Mouse (Mus musculus): ENCODE data around the gene Raver1.
"Not testable (repeated sequence)": the region's sequence is repeated elsewhere in the genome, so short reads cannot be mapped to it uniquely, and the experiment has no call there.

Raver1 gene

GRCm38 (mm10) chr9:21073044-21073840 lies 18.6 kb downstream of the Raver1 start, which contains the start of the genes Gm49373 and Fdx1l:
TSS of gene Gm49373 (minus strand) at chr9:21073096.
TSS of gene Fdx1l (minus strand) at chr9:21073614.
- peak within 1 kb of the TSS; percentile 98 for H3K4me3 ChIP-seq (replicated peaks; ENCODE audit: low read length)
- peaks cover 80% of the 10 kb centered on the region for H3K36me3 ChIP-seq (ENCODE audit: insufficient read depth, low read length)
- no peaks in the 10 kb centered on the region for H3K9me3 ChIP-seq (ENCODE audit: low read length)
- TF ChIP-seq NANOG (IDR thresholded peaks at IDR 0.05; ENCODE audit: borderline replicate concordance, low read length): no peak
- no peak for TF ChIP-seq CTCF (conservative IDR thresholded peaks at IDR 0.05; ENCODE audit: low read length)
- no peak for TF ChIP-seq POU5F1 (IDR thresholded peaks at IDR 0.05; ENCODE audit: borderline replicate concordance, low read length)
- peaks cover 38% of the 10 kb centered on the region for H3K4me1 ChIP-seq (replicated peaks; ENCODE audit: low read depth, low read length)
- no peaks in the 10 kb centered on the region for H3K27me3 ChIP-seq (ENCODE audit: insufficient read depth, low read length)

DNA sequence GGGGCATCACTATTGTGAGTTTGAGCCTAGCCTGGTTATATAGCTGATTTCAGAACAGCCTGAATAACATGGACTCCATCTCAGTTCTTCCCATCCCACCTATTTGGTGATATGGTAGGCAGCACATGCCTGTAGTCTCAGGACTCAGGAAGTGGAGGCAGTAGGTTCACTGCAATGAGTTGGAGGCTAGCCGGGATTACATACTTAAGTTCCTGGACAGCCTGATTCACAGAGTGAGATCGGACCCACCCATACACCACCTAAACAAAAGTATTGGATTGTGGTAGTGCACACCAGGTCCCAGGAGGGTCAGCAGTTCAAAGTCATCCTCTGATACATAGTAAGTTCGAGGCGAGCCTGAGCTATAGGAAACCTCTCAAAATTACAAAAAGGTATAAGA lies 19.2 kb downstream of the Raver1 start:
- Histone ChIP-seq H3K9me3 (ENCODE audit: low read length) (no peaks in the 10 kb centered on the region), H3K27me3 (ENCODE audit: insufficient read depth, low read length) (no peaks in the 10 kb centered on the region), H3K4me1 (replicated peaks; ENCODE audit: low read depth, low read length) (peaks cover 44% of the 10 kb centered on the region), H3K36me3 (ENCODE audit: insufficient read depth, low read length) (peaks cover 80% of the 10 kb centered on the region), H3K4me3 (replicated peaks; ENCODE audit: low read length) (peak overlapping the region; percentile 98)
- no peak for TF ChIP-seq POU5F1 (IDR thresholded peaks at IDR 0.05; ENCODE audit: borderline replicate concordance, low read length)
- no peak for TF ChIP-seq CTCF (conservative IDR thresholded peaks at IDR 0.05; ENCODE audit: low read length)
- no peak for TF ChIP-seq NANOG (IDR thresholded peaks at IDR 0.05; ENCODE audit: borderline replicate concordance, low read length)

DNA sequence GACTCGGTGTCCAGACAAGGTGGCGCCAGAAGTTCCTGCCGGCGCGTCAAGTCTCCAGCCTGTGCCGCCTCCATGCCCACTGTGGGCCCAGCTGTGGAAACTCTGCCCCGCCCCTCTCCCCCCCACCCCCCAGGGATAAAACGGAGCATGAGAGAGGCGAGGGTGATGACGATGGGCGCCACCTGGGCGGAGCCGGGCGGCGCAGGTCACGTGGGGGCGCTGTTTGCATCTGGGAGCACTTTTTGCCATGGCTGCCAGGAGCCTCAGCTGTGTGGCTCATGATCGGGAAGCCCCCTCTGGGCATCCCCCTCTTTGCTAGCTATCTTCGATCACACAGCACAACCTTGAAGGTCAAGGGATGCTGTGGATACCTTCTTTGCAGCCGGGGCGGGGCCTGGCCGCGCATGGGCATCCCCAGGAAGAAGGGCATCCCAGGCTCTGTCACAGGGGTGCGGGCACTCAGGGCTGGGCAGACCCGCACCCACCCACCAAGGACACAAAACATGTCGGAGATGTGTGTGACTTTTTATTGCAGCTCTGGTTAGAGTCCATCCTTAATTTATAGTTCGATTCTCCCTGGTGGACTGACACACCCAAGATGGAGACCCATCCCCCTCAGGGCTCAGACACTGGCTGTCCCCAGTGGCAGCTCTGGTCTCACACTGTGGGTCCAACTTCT lies 24.7 kb downstream of the Raver1 start, which contains the start of gene Zglp1:
Gene Zglp1 (minus strand): TSS at position 88 of the 679 bp plus-strand sequence.
- peaks cover 69% of the 10 kb centered on the region for H3K36me3 ChIP-seq (ENCODE audit: insufficient read depth, low read length)
- TF ChIP-seq CTCF (conservative IDR thresholded peaks at IDR 0.05; ENCODE audit: low read length) (no peak), NANOG (IDR thresholded peaks at IDR 0.05; ENCODE audit: borderline replicate concordance, low read length) (no peak), POU5F1 (IDR thresholded peaks at IDR 0.05; ENCODE audit: borderline replicate concordance, low read length) (no peak)
- H3K9me3 ChIP-seq (ENCODE audit: low read length): no peaks in the 10 kb centered on the region
- H3K27me3 ChIP-seq (ENCODE audit: insufficient read depth, low read length): 0 out of 2 replicates have a peak, but pooled peaks cover 3% of the 10 kb centered on the region
- peak within 1 kb of the TSS; percentile 60 for H3K4me3 ChIP-seq (replicated peaks; ENCODE audit: low read length)
- peaks cover 54% of the 10 kb centered on the region for H3K4me1 ChIP-seq (replicated peaks; ENCODE audit: low read depth, low read length)

DNA sequence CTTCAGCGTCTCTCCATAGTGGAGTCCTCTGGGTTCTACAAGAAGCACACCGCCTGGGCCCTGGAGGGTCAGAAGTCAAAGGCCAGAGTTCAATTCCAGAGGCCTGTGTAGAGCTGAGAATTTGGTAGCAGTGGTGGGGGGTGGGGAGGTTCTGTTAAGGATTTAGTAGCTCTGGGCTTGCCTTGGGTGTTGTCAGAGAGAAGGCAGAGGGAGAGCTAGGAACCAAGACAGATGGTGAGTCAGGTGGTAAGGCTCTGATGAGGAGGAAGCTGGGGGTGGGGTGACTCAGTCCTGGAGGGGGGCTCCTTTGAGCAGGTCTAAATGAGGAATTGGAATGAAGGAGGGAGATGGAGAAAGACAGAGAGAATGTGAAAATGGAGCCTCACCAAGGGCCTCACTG lies 28.9 kb downstream of the Raver1 start:
- peaks cover 39% of the 10 kb centered on the region for H3K4me1 ChIP-seq (replicated peaks; ENCODE audit: low read depth, low read length)
- TF ChIP-seq CTCF (conservative IDR thresholded peaks at IDR 0.05; ENCODE audit: low read length): no peak
- no peak for TF ChIP-seq POU5F1 (IDR thresholded peaks at IDR 0.05; ENCODE audit: borderline replicate concordance, low read length)
- TF ChIP-seq NANOG (IDR thresholded peaks at IDR 0.05; ENCODE audit: borderline replicate concordance, low read length): no peak

DNA sequence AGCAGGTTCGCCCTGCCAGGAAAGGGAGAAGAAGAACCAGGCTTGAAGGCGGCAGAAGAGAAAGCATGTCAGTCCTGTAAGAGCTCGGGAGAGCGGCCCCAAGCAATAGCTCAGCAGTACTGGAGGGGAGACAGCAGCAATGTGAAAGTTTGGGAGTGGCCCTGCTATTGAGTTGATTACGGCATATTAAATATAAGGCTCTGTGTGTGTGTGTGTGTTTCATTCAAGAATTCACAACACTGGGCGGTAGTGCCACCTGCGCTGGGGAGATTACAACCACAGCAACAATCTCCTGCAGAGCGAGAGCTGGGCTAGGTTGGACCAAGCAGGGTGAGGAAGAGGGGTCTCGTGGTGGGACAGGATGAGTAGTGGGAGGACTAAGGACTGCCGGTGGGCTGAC lies 40.2 kb downstream of the Raver1 start:
- no peaks in the 10 kb centered on the region for H3K9me3 ChIP-seq (ENCODE audit: low read length)
- no peaks in the 10 kb centered on the region for H3K36me3 ChIP-seq (ENCODE audit: insufficient read depth, low read length)
- TF ChIP-seq NANOG (IDR thresholded peaks at IDR 0.05; ENCODE audit: borderline replicate concordance, low read length) (no peak), CTCF (conservative IDR thresholded peaks at IDR 0.05; ENCODE audit: low read length) (no peak), POU5F1 (IDR thresholded peaks at IDR 0.05; ENCODE audit: borderline replicate concordance, low read length) (no peak)
- H3K27me3 ChIP-seq (ENCODE audit: insufficient read depth, low read length): peaks cover 20% of the 10 kb centered on the region
- H3K4me1 ChIP-seq (replicated peaks; ENCODE audit: low read depth, low read length): no peaks in the 10 kb centered on the region
- H3K4me3 ChIP-seq (replicated peaks; ENCODE audit: low read length): no peak overlapping the region

More for the DNA sequence above, 28.9 kb downstream of the Raver1 start:
- H3K36me3 ChIP-seq (ENCODE audit: insufficient read depth, low read length): peaks cover 30% of the 10 kb centered on the region
- 0 out of 2 replicates have a peak, but pooled peaks cover 3% of the 10 kb centered on the region for H3K27me3 ChIP-seq (ENCODE audit: insufficient read depth, low read length)
- no peak overlapping the region for H3K4me3 ChIP-seq (replicated peaks; ENCODE audit: low read length)
- no peaks in the 10 kb centered on the region for H3K9me3 ChIP-seq (ENCODE audit: low read length)

DNA sequence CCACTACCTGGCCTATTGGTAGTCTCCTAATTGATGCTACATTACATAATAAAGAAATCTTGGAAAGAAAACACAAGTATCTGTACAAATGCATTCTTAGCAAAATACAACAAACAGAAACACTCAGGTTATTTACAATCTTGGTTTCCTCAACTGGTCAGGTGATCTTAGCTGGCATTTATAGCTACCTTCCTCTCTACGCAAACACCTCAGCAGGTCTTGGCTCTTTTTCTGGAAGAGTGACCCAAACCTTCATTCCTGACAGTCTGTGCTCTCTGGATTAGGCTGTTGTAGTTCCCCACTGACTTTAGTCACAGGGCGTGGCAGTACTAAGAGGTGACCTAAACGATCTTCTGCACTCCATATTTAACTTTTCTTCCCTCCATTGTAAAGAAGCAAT lies 46.6 kb downstream of the Raver1 start:
- H3K36me3 ChIP-seq (ENCODE audit: insufficient read depth, low read length): no peaks in the 10 kb centered on the region
- peaks cover 7% of the 10 kb centered on the region for H3K27me3 ChIP-seq (ENCODE audit: insufficient read depth, low read length)
- H3K9me3 ChIP-seq (ENCODE audit: low read length): no peaks in the 10 kb centered on the region
- peaks cover 13% of the 10 kb centered on the region; the same call in 1 of the 2 replicates for H3K4me1 ChIP-seq (replicated peaks; ENCODE audit: low read depth, low read length)
- no peak overlapping the region for H3K4me3 ChIP-seq (replicated peaks; ENCODE audit: low read length)
- no peak for TF ChIP-seq CTCF (conservative IDR thresholded peaks at IDR 0.05; ENCODE audit: low read length)
- no peak for TF ChIP-seq NANOG (IDR thresholded peaks at IDR 0.05; ENCODE audit: borderline replicate concordance, low read length)
- no peak for TF ChIP-seq POU5F1 (IDR thresholded peaks at IDR 0.05; ENCODE audit: borderline replicate concordance, low read length)

DNA sequence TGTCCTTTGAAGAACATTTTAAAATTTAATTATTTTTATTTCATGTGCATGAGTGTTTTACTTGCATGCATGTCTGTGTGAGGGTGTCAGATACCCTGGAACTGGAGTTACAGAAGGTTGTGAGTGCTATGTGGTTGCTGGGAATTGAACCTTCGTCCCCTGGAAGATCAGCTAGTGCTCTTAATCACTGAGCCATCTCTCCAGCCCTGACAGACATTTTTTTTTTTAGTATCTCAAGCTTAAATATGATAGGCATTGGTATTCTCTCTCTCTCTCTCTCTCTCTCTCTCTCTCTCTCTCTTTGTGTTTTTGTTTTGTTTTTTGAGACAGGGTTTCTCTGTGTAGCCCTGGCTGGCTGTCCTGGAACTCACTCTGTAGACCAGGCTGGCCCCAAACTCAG lies 47.0 kb downstream of the Raver1 start:
- H3K4me3 ChIP-seq (replicated peaks; ENCODE audit: low read length); H3K9me3 ChIP-seq (ENCODE audit: low read length); H3K36me3 ChIP-seq (ENCODE audit: insufficient read depth, low read length): not testable (repeated sequence)
- peaks cover 13% of the 10 kb centered on the region; the same call in 1 of the 2 replicates for H3K4me1 ChIP-seq (replicated peaks; ENCODE audit: low read depth, low read length)
- H3K27me3 ChIP-seq (ENCODE audit: insufficient read depth, low read length): peaks cover 11% of the 10 kb centered on the region

GRCm38 (mm10) chr9:21043563-21043962 lies 48.2 kb downstream of the Raver1 start:
- Histone ChIP-seq H3K4me3 (replicated peaks; ENCODE audit: low read length) (no peak overlapping the region), H3K9me3 (ENCODE audit: low read length) (no peaks in the 10 kb centered on the region), H3K36me3 (ENCODE audit: insufficient read depth, low read length) (no peaks in the 10 kb centered on the region), H3K27me3 (ENCODE audit: insufficient read depth, low read length) (peaks cover 23% of the 10 kb centered on the region), H3K4me1 (replicated peaks; ENCODE audit: low read depth, low read length) (peaks cover 16% of the 10 kb centered on the region; the same call in 1 of the 2 replicates)
- TF ChIP-seq NANOG (IDR thresholded peaks at IDR 0.05; ENCODE audit: borderline replicate concordance, low read length) (no peak), CTCF (conservative IDR thresholded peaks at IDR 0.05; ENCODE audit: low read length) (no peak), POU5F1 (IDR thresholded peaks at IDR 0.05; ENCODE audit: borderline replicate concordance, low read length) (no peak)

Data from E14TG2a.4 (cell line).